Mouse (Mus musculus) limb, embryonic 10.5 days (tissue): Measurements from ENCODE around the gene Wdr90. TPM values are rescaled to one million over a fixed set of nuclear protein-coding genes. Genes with fewer than 3 reads are reported as not detected.
A peak's percentile ranks its signal among the peaks of the same experiment; 100 is the strongest.

Experiments
- DNase-seq: peaks from one replicate; pipeline ENCODE4 v3.0.0-alpha.2; 2017; ENCODE audit warnings: low spot score
- H3K27ac ChIP-seq: fragments of 300-500 bp; sonication (generic); 2 replicates; pipeline ENCODE4 v1.5.1; 2016; ENCODE audit warnings: mild to moderate bottlenecking
- H3K27me3 ChIP-seq: fragments of 300-500 bp; sonication (generic); 2 replicates; pipeline ENCODE4 v1.6.1; 2016; ENCODE audit warnings: low read depth, mild to moderate bottlenecking; ENCODE audit not compliant: poor library complexity, severe bottlenecking
- H3K36me3 ChIP-seq: fragments of 300-500 bp; sonication (generic); 2 replicates; pipeline ENCODE4 v1.6.1; 2016; ENCODE audit warnings: mild to moderate bottlenecking, moderate library complexity
- H3K4me1 ChIP-seq: fragments of 300-500 bp; sonication (generic); 2 replicates; pipeline ENCODE4 v1.6.1; 2016
- H3K4me3 ChIP-seq: fragments of 300-500 bp; sonication (generic); 2 replicates; pipeline ENCODE4 v1.5.1; 2016; ENCODE audit warnings: mild to moderate bottlenecking, moderate library complexity
- H3K9me3 ChIP-seq: fragments of 300-500 bp; sonication (generic); replicated peaks from 2 replicates; pipeline ENCODE4 v1.6.1; 2016; ENCODE audit warnings: mild to moderate bottlenecking
- WGBS: fragments of 180-500 bp; shearing (Covaris S2); methylation state at CpG from one replicate; pipeline ENCODE4 v1.1.7; 2016; 5-methylcytosine and 5-hydroxymethylcytosine counted together
- polyA plus RNA-seq: library from polyadenylated mRNA; unstranded; fragments of >200 nt; fragmentation: Nextera tagmentation; extraction: Ambion mirVana; gene quantifications from 2 replicates; pipeline ENCODE4 v1.2.1, GENCODE M21; 2016

The Wdr90 gene
- polyA plus RNA-seq, 1 experiment from 2014 or later, result 46.2 TPM

DNA sequence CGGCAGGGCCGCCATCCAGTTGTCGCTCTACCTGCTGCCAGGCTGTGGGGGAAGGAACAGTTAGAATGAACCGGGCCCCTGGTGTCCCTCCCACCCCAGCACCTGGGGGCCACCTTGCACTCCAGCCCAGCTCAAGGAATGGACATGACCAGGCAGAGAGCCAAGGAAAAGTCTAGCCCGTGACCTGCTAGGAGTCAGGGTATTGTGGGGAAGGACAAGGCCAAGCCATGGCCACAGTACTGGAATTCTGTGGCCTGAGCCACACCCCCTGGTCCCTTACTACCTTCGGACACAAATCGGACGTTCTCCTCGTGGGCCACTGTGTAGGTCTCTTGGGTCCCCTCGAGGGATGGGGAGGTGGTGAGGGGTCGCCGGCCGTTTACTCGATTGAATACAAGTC is 3.0 kb upstream of the Wdr90 start:
- no peak overlapping the region for H3K27ac ChIP-seq
- no peaks in the 10 kb centered on the region for H3K27me3 ChIP-seq
- H3K9me3 ChIP-seq, result no peaks in the 10 kb centered on the region
- DNase-seq, result no peak
- no peak overlapping the region for H3K4me3 ChIP-seq
- peaks cover 53% of the 10 kb centered on the region for H3K4me1 ChIP-seq
- H3K36me3 ChIP-seq, result peaks cover 1% of the 10 kb centered on the region; the same call in 1 of the 2 replicates
- WGBS, result 93% methylated on average over 14 of the region's 14 CpGs

DNA sequence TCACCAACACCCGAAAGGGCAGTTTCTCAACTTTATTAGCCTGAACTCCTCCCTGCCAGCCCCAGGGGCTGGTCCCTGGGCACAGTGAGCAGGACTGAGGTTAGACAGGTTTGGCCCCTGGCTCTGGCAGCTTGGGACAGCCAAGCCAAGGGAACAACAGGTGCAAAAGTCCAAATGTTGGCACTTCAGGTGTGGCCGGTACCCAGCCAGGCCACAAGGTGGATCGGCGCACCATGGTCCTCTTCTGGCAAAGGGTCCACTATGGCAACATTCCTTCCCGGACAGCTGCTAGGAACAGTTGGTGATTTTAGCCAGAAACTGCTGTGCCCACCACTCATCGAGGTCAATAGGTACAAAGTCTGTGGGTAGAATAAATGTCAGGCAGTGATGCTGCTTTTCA is 2.4 kb upstream of the Wdr90 start:
- WGBS, result 86% methylated on average over 6 of the region's 6 CpGs
- Histone ChIP-seq H3K27ac (no peak overlapping the region), H3K27me3 (no peaks in the 10 kb centered on the region), H3K4me1 (peaks cover 48% of the 10 kb centered on the region), H3K36me3 (peaks cover 8% of the 10 kb centered on the region; the same call in 1 of the 2 replicates), H3K4me3 (no peak overlapping the region), H3K9me3 (no peaks in the 10 kb centered on the region)
- no peak for DNase-seq

DNA sequence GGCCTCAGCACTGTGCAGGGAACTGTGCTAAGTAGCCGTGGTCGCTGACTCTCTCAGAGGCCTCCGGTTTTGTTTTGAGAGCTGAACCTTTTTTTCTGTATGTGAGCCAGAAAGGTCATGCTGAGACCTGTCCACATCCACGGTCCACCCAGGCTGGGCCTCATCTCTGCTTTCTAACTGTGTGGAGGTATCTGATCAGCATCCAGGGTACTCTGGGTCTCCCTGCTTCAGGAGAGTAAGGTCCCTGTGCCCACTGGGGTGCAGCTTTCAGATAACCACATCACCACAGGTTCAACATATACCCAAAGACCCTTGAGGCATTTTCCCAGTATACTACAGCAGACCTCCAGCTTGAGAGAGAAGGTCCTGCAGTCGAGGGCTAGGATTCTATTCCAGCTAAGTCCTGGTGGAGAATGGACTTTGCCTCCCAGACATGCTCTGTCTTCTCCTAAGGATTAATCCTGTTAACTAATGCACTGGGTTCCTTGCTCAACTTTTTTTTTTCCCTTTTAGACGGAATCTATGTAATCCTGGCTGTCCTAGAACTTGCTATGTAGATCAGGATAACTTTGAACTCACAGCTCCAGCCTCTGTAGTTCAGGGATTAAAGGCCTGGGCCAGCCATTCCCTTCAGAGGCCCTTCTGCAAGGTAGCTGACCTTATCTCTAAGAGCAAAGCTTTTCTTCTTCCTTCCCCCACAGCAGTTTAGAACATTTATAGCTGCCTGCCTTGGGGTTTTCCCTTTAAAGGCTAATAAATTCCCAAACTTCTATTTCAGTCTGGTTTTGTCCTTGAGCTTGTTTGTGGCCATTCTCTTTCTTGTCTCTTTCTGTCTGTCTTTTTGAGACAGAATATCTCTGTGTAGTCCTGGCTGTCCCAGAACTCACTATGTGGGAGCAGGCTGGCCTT is 657 bp upstream of the Wdr90 start:
- Histone ChIP-seq H3K36me3 (peaks cover 14% of the 10 kb centered on the region), H3K4me3 (peak overlapping the region; percentile 83), H3K4me1 (peaks cover 37% of the 10 kb centered on the region), H3K27ac (peak overlapping the region; percentile 95), H3K9me3 (no peaks in the 10 kb centered on the region), H3K27me3 (no peaks in the 10 kb centered on the region)
- no peak for DNase-seq
- WGBS, result 15% methylated on average over 6 of the region's 6 CpGs

DNA sequence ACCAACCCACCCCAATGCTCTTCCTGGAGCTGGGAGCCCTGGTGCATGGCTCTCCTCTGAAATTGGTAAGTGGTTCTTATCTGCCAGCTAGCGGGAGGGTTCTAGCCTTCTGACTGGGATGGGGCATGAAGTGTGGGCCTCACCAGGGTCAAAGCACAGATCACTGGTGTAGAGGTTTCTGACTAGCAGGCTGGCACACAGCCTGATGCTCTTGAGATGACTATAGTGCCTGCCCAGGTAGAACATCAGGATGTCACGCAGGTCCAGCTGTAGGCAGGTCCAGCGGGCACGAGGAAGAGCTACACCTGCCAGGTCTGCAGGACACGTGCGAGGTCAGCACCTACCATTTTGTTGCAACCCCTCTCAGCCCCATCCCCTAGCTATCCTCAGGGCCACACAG is 1.1 kb downstream of the Wdr90 start:
- Histone ChIP-seq H3K9me3 (no peaks in the 10 kb centered on the region), H3K4me3 (peak overlapping the region; percentile 83), H3K4me1 (peaks cover 35% of the 10 kb centered on the region), H3K27me3 (no peaks in the 10 kb centered on the region), H3K27ac (peak overlapping the region; percentile 95; the same call in 1 of the 2 replicates), H3K36me3 (peaks cover 30% of the 10 kb centered on the region)
- WGBS, result 95% methylated on average over 6 of the region's 6 CpGs
- no peak for DNase-seq

DNA sequence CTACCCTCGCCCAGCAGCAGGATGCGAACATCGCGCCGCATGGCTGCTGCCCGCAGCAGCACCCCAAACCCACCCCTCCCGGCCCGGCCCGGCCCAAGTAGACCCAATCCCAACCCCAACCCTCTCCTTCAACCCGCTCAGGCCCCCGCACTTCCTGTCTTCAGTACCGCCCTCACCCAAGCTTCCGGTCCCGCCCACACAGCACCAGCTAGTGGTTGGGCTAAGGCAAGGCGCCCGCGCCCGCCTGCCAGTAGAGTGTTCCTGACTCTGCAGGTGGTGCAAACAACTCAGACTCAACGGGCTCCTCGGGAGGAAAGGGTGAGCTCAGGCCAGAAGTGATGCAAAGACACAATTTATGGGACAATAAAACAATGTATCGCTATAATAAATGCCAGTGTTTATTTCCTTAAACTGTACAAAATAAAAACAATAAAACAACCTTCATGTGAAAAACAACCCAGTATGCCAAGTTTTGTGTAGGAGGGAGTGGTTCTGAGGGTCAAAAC is 16.9 kb downstream of the Wdr90 start, which contains the start of gene Rhot2:
Rhot2 (minus strand) TSS at position 456 of the 506 bp plus-strand sequence.
- H3K36me3 ChIP-seq, result peaks cover 83% of the 10 kb centered on the region
- peaks cover 29% of the 10 kb centered on the region for H3K4me1 ChIP-seq
- 1% methylated on average over 21 of the region's 21 CpGs for WGBS
- peak within 1 kb of the TSS; percentile 95 for H3K4me3 ChIP-seq
- no peaks in the 10 kb centered on the region for H3K9me3 ChIP-seq
- H3K27ac ChIP-seq, result peak within 1 kb of the TSS; percentile 93
- H3K27me3 ChIP-seq, result no peaks in the 10 kb centered on the region
- DNase-seq, result peak; percentile 99

DNA sequence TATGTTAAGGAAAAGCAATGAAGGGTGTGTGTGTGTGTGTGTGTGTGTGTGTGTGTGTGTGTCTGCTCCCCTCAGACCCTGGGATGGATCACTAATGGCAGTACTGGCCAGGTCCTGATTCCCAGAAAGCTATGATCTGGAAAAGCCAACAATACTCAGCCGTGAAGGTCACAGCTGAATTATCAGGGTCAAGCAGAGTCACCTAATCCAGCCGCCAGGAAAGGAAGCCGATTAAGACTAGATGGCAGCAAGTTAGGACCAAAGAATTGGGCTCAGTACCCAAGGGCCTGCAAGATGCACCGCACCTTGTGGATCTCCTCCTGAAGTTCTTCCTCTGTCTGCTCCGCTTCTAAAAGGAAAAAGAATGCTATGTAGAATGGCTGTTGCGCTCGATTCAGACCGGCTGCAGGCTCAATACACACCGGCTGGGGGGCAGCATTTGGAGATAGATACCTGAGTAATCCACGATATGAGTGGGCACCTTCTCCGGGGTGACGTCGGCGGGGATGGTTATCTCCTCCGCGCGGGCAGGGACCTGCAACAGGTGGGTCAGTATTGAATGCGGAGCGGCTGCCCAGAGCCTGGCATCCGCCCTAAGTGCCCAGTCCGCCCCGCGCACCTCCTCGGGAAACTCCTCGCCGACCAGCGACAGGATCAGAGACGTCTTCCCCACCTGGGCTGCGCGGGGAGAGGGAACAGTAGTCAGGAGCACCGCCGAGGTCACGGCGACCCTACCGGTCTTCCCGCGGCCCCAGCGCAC is 17.5 kb downstream of the Wdr90 start:
- Histone ChIP-seq H3K36me3 (peaks cover 83% of the 10 kb centered on the region), H3K9me3 (no peaks in the 10 kb centered on the region), H3K4me1 (peaks cover 35% of the 10 kb centered on the region), H3K27ac (peak overlapping the region; percentile 93), H3K27me3 (no peaks in the 10 kb centered on the region), H3K4me3 (peak overlapping the region; percentile 95)
- 3% methylated on average over 38 of the region's 38 CpGs for WGBS
- no peak for DNase-seq

DNA sequence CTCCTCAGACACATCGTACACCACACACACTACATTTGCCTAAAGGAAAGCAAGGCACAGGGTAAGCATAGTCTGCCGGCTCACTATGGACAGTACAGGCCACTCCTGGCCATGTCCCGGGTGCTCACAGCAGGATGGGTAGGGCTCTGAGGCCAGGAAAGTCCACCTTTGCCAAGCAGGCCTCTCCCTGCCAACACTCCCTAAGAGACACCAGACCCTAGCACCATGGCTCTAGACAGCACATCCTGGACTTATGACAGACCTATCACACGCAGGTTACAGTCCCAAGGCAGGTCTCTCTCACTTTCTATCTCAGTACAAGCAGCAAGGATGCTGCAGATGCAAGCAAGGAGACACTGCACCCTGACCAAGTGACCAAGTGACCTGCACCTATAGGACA is 18.2 kb downstream of the Wdr90 start:
- peaks cover 83% of the 10 kb centered on the region for H3K36me3 ChIP-seq
- no peak for DNase-seq
- no peaks in the 10 kb centered on the region for H3K9me3 ChIP-seq
- H3K27me3 ChIP-seq, result no peaks in the 10 kb centered on the region
- no peak overlapping the region for H3K27ac ChIP-seq
- peak overlapping the region; percentile 95 for H3K4me3 ChIP-seq
- H3K4me1 ChIP-seq, result peaks cover 40% of the 10 kb centered on the region
- 97% methylated on average over 4 of the region's 4 CpGs for WGBS

DNA sequence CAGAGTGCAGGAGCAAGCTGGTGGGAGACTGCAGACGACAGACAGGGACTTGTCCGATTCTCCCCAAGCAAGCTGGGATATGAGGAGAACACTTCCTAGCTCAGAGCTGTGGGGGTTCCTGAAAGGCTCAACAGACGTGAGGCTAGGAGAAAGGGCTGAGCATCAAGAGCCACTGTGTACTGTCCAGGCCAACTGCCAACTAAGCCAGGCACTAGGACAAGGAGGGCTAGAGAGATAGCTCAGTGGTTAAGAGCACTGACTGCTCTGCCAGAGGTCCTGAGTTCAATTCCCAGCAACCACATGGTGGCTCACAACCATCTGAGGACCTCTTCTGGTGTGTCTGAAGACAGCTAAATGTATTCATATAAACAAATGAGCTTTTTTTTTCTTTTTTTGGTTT is 18.8 kb downstream of the Wdr90 start:
- DNase-seq, result no peak
- 86% methylated on average over 3 of the region's 3 CpGs for WGBS
- Histone ChIP-seq H3K36me3 (peaks cover 83% of the 10 kb centered on the region), H3K4me3 (peak overlapping the region; percentile 10; the same call in 1 of the 2 replicates), H3K27ac (no peak overlapping the region), H3K9me3 (no peaks in the 10 kb centered on the region), H3K4me1 (peaks cover 45% of the 10 kb centered on the region), H3K27me3 (no peaks in the 10 kb centered on the region)

DNA sequence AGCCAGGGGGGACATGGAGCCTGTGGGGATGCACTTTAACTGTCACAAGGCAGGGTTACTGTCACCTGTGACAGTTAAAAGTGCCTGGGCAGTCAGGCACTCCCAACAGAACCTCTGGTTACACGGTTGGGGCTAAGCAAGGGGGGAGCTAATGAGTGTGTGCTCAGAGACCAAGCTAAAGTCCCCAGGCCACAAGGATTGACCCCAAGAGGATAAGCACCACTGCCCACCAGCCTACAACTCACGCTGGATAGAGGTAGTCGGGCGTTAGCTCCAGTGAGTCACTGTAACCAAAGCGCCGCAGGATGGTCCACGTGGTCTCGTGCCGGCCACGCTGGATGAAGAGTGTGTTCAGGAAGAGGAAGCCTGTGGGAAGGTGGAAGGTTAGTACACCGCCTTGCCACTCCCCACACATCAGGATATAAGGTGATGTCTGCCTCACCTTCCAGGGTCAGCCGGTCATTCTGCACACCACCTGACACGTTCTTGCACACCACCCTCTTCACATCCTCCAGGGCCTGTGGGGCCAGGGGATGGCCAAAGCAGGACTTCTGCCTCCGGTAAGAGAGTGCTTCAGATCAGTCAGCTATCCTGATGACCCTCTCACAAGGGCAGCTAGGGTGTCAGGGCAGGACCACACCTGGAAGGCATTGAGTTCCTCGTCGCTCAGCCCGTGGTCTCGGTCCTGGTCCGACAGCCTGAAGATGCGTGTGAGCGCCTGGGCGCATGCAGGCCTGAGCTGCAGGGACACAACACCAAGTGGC is 20.0 kb downstream of the Wdr90 start, which contains the start of gene Gm20683:
Gm20683 (minus strand) TSS at position 647 of the 764 bp plus-strand sequence.
- H3K4me3 ChIP-seq, result peak within 1 kb of the TSS; percentile 10; the same call in 1 of the 2 replicates
- H3K4me1 ChIP-seq, result peaks cover 57% of the 10 kb centered on the region
- 92% methylated on average over 22 of the region's 22 CpGs for WGBS
- H3K27ac ChIP-seq, result no peak within 1 kb of the TSS
- H3K36me3 ChIP-seq, result peaks cover 75% of the 10 kb centered on the region
- no peaks in the 10 kb centered on the region for H3K9me3 ChIP-seq
- DNase-seq, result no peak
- H3K27me3 ChIP-seq, result no peaks in the 10 kb centered on the region

DNA sequence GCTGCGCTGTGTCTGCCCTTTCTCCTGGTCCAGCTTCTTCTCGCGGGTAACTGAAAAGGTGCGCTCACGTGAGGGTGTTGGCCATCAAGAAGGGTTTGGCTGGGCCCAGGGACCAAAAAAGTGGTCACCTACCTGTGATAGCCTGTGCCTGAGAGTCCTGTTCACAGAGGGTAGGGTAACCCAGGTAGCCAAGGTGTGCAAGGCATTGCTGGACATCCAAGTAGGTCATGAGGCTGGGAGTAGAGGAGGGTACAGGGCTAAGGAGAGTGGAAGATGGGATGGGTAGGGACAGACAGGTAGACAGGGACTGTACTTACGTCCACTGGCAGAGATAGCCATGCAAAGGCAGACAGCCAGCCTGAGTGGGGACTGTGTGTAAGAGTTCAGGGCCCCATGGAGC is 20.8 kb downstream of the Wdr90 start:
- 98% methylated on average over 6 of the region's 6 CpGs for WGBS
- Histone ChIP-seq H3K4me1 (peaks cover 65% of the 10 kb centered on the region), H3K4me3 (0 out of 2 replicates have a peak overlapping the region, but pooled peaks have one; percentile 6), H3K9me3 (no peaks in the 10 kb centered on the region), H3K27me3 (no peaks in the 10 kb centered on the region), H3K27ac (no peak overlapping the region), H3K36me3 (peaks cover 75% of the 10 kb centered on the region)
- no peak for DNase-seq

DNA sequence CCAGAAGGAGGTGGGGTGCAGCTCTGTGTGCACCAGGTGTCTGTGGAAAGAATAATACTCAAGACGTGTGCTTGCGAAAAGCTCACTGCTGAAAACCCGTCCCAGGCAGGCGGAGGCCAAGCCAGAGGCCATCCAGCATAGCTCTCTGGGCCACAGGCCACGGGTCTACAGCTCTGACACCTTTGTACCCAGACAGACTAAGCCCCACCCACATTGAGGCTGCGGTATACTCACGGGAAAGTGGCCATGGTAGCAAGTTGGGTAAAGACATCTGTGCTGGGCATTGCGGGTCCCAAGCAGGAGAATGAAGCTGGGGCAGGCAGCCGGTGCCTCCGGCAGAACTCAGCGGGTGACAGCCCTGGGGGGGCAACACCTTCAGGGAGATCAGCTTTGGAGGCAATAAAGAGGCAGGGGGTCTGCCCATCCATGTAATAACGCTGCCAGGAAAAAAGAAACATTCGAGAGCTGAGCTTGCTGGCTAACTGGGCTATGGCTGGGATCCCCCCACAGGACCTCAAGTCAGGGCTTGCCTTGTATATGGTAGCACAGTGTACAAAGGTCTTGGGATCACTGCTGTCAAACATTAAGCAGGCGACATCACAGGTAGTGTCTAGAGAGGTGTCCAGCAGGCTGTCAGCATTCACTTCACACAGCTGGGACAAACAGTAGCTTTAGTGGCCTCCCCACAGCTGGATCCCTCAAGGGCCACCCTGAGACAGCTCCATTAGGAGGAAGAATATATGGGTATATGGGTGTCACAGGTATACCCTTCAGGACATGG is 21.7 kb downstream of the Wdr90 start:
- no peaks in the 10 kb centered on the region for H3K9me3 ChIP-seq
- 84% methylated on average over 14 of the region's 14 CpGs for WGBS
- no peak for DNase-seq
- no peak overlapping the region for H3K27ac ChIP-seq
- H3K36me3 ChIP-seq, result peaks cover 79% of the 10 kb centered on the region
- H3K4me1 ChIP-seq, result peaks cover 70% of the 10 kb centered on the region
- H3K27me3 ChIP-seq, result no peaks in the 10 kb centered on the region
- H3K4me3 ChIP-seq, result no peak overlapping the region
